Comparison of ENCODE assay signal across 18 mouse cellular contexts in genomic region chr2:94343290-94344285, GRCm38 (mm10).
DNase-seq lines count a peak whose midpoint lies in the region; ATAC-seq and TF ChIP-seq lines count a peak whose summit lies in the region.
"Had no signal": no experiment of that assay in that cellular context is flagged by ENCODE, and none has a peak within 500 bp of the region (broad histone marks: within the 10 kb centered on the region; RNA-seq: fewer than 3 reads in every experiment).

No protein-coding gene starts in this region.

- no peak overlapping the region for H3K4me2 ChIP-seq in embryonic facial prominence, embryonic 14.5 days (ENCODE audit: low read depth, low read length)
- H3K4me2 ChIP-seq in forebrain, embryonic 16.5 days (ENCODE audit: low read length), result no peak overlapping the region
- no peak overlapping the region for H3K4me2 ChIP-seq in liver, embryonic 11.5 days
- H3K4me2 ChIP-seq: hindbrain, embryonic 14.5 days; liver, embryonic 13.5 days; lung, embryonic 15.5 days; midbrain, embryonic 13.5 days; stomach, embryonic 15.5 days had no signal

- H3K79me2 ChIP-seq in MEL (ENCODE audit: control insufficient read depth, insufficient read depth, low read length, poor library complexity), result no peaks in the 10 kb centered on the region

- 71% methylated on average over 12 of the region's 12 CpGs for WGBS in kidney, adult 2 months
- 79% methylated on average over 12 of the region's 12 CpGs for WGBS in embryonic facial prominence, embryonic 14.5 days
- WGBS in forebrain, embryonic 16.5 days, result 28% methylated on average over 12 of the region's 12 CpGs
- 89% methylated on average over 12 of the region's 12 CpGs for WGBS in liver, embryonic 11.5 days

- H3K9me3 ChIP-seq in MEL (replicated peaks; ENCODE audit: insufficient read depth, low read length), result no peaks in the 10 kb centered on the region
- H3K9me3 ChIP-seq in embryonic facial prominence, embryonic 14.5 days (ENCODE audit: control insufficient read depth, low read length), result no peaks in the 10 kb centered on the region
- no peaks in the 10 kb centered on the region for H3K9me3 ChIP-seq in forebrain, embryonic 16.5 days (ENCODE audit: control insufficient read depth, low read length)
- no peaks in the 10 kb centered on the region for H3K9me3 ChIP-seq in liver, embryonic 11.5 days (ENCODE audit: control insufficient read depth, low read length)
- H3K9me3 ChIP-seq: heart, embryonic 10.5 days; liver, embryonic 13.5 days; lung, embryonic 15.5 days; midbrain, embryonic 13.5 days; stomach, embryonic 15.5 days had no signal

- DNase-seq in kidney, adult 2 months, result peak; percentile 9
- no peak for DNase-seq in kidney, adult 11 months
- DNase-seq in MEL (ENCODE audit: low read depth, low spot score), result no peak
- DNase-seq in embryonic facial prominence, embryonic 14.5 days (ENCODE audit: low spot score), result peak; percentile 13
- DNase-seq in liver, embryonic 11.5 days (ENCODE audit: low spot score), result no peak
- no peak for DNase-seq in T-cell, adult 2 months (ENCODE audit: low spot score)
- DNase-seq: gastrocnemius, postnatal 36 days; heart, postnatal 14 days; liver, embryonic 13.5 days; spleen, adult 18-20 months; thymus, adult 2 months had no signal

- no peak overlapping the region for H3K9ac ChIP-seq in MEL (ENCODE audit: control insufficient read depth, low read depth, low read length, poor library complexity, severe bottlenecking)
- H3K9ac ChIP-seq in embryonic facial prominence, embryonic 14.5 days (ENCODE audit: low read depth, low read length), result no peak overlapping the region
- H3K9ac ChIP-seq in forebrain, embryonic 16.5 days (replicated peaks; ENCODE audit: low read depth, low read length), result no peak overlapping the region
- H3K9ac ChIP-seq in liver, embryonic 11.5 days (ENCODE audit: low read depth, low read length), result no peak overlapping the region
- H3K9ac ChIP-seq: hindbrain, embryonic 14.5 days; liver, embryonic 13.5 days; lung, embryonic 15.5 days; midbrain, embryonic 13.5 days; stomach, embryonic 15.5 days had no signal

- peaks cover 12% of the 10 kb centered on the region for H3K4me1 ChIP-seq in kidney, adult 2 months (ENCODE audit: control insufficient read depth, insufficient read depth, low read length)
- no peaks in the 10 kb centered on the region for H3K4me1 ChIP-seq in MEL (ENCODE audit: control insufficient read depth in 1 of 2, insufficient read depth in 2 of 2, low read length in 2 of 2)
- no peaks in the 10 kb centered on the region for H3K4me1 ChIP-seq in embryonic facial prominence, embryonic 14.5 days (ENCODE audit: control insufficient read depth, insufficient read depth, low read length)
- peaks cover 10% of the 10 kb centered on the region for H3K4me1 ChIP-seq in forebrain, embryonic 16.5 days (replicated peaks; ENCODE audit: control insufficient read depth, insufficient read depth, low read length)
- no peaks in the 10 kb centered on the region for H3K4me1 ChIP-seq in liver, embryonic 11.5 days (replicated peaks; ENCODE audit: control insufficient read depth, insufficient read depth, low read length)
- H3K4me1 ChIP-seq: midbrain, embryonic 13.5 days; stomach, embryonic 15.5 days had no signal

- no peak overlapping the region for H3K4me3 ChIP-seq in kidney, adult 2 months (ENCODE audit: insufficient read depth, low read depth, low read length)
- H3K4me3 ChIP-seq in MEL (ENCODE audit: control insufficient read depth in 1 of 2, insufficient read depth in 1 of 2, low read depth in 2 of 2, low read length in 2 of 2), result no peak overlapping the region
- H3K4me3 ChIP-seq in embryonic facial prominence, embryonic 14.5 days (ENCODE audit: low read depth, low read length), result no peak overlapping the region
- no peak overlapping the region for H3K4me3 ChIP-seq in forebrain, embryonic 16.5 days (replicated peaks; ENCODE audit: low read length)
- no peak overlapping the region for H3K4me3 ChIP-seq in liver, embryonic 11.5 days (ENCODE audit: low read depth, low read length)
- H3K4me3 ChIP-seq: heart, embryonic 10.5 days; liver, embryonic 13.5 days; lung, embryonic 15.5 days; midbrain, embryonic 13.5 days; stomach, embryonic 15.5 days had no signal

- H3K27me3 ChIP-seq in kidney, adult 2 months (replicated peaks; ENCODE audit: control insufficient read depth, insufficient read depth, low read length), result no peaks in the 10 kb centered on the region
- H3K27me3 ChIP-seq in MEL (ENCODE audit: control insufficient read depth in 1 of 2, insufficient read depth in 2 of 2, low read length in 2 of 2), result no peaks in the 10 kb centered on the region
- no peaks in the 10 kb centered on the region for H3K27me3 ChIP-seq in embryonic facial prominence, embryonic 14.5 days (replicated peaks; ENCODE audit: control insufficient read depth, insufficient read depth, low read length)
- H3K27me3 ChIP-seq in forebrain, embryonic 16.5 days (replicated peaks; ENCODE audit: control insufficient read depth, insufficient read depth, low read length), result no peaks in the 10 kb centered on the region
- H3K27me3 ChIP-seq in liver, embryonic 11.5 days (replicated peaks; ENCODE audit: control insufficient read depth, insufficient read depth, low read length), result no peaks in the 10 kb centered on the region
- H3K27me3 ChIP-seq: liver, embryonic 13.5 days; lung, embryonic 15.5 days; midbrain, embryonic 13.5 days; stomach, embryonic 15.5 days had no signal

- no peak for TF ChIP-seq POLR2A in kidney, adult 2 months (IDR thresholded peaks at IDR 0.05; ENCODE audit: low read depth, low read length)
- no peak for TF ChIP-seq POLR2A in MEL (IDR thresholded peaks at IDR 0.05; ENCODE audit: control insufficient read depth in 1 of 2, insufficient read depth in 1 of 2, low read depth in 1 of 2, low read length in 2 of 2, poor library complexity in 1 of 2)

- TF ChIP-seq CTCF in kidney, adult 2 months (conservative IDR thresholded peaks at IDR 0.05; ENCODE audit: insufficient read depth, insufficient read length, low read depth, low read length), result no peak
- TF ChIP-seq CTCF in MEL (IDR thresholded peaks at IDR 0.05 in 2 of 3, conservative IDR thresholded peaks at IDR 0.05 in 1 of 3; ENCODE audit: control insufficient read depth in 1 of 3, insufficient read depth in 1 of 3, low read depth in 2 of 3, low read length in 3 of 3, poor library complexity in 1 of 3, severe bottlenecking in 1 of 3), result no peak

- H3K27ac ChIP-seq in kidney, adult 2 months (ENCODE audit: insufficient read depth, low read depth, low read length), result no peak overlapping the region
- H3K27ac ChIP-seq in MEL (ENCODE audit: control insufficient read depth, low read depth, low read length), result no peak overlapping the region
- no peak overlapping the region; the same call in 1 of the 2 replicates for H3K27ac ChIP-seq in embryonic facial prominence, embryonic 14.5 days (replicated peaks; ENCODE audit: low read depth, low read length)
- H3K27ac ChIP-seq in forebrain, embryonic 16.5 days (ENCODE audit: low read length), result peak overlapping the region; percentile 8; the same call in 1 of the 2 replicates
- H3K27ac ChIP-seq in liver, embryonic 11.5 days (ENCODE audit: low read depth, low read length), result no peak overlapping the region
- H3K27ac ChIP-seq: heart, embryonic 10.5 days; hindbrain, embryonic 14.5 days; liver, embryonic 13.5 days; lung, embryonic 15.5 days; midbrain, embryonic 13.5 days; stomach, embryonic 15.5 days had no signal

- ATAC-seq in embryonic facial prominence, embryonic 14.5 days (ENCODE audit: low read depth), result no peak
- ATAC-seq in forebrain, embryonic 16.5 days, result peak; percentile 79
- ATAC-seq in liver, embryonic 11.5 days (replicated peaks; ENCODE audit: low FRiP score), result no peak
- ATAC-seq: intestine, embryonic 16.5 days; midbrain, embryonic 13.5 days had no signal

- TF ChIP-seq RAD21 in MEL (IDR thresholded peaks at IDR 0.05; ENCODE audit: low read depth, low read length), result no peak

- H3K36me3 ChIP-seq in kidney, adult 2 months (ENCODE audit: control insufficient read depth, insufficient read depth, low read length), result peaks cover 1% of the 10 kb centered on the region; the same call in 1 of the 2 replicates
- no peaks in the 10 kb centered on the region; a peak in 1 of 4 replicates for H3K36me3 ChIP-seq in MEL (ENCODE audit: control insufficient read depth in 1 of 2, insufficient read depth in 2 of 2, low read length in 2 of 2)
- peaks cover 31% of the 10 kb centered on the region; the same call in 1 of the 2 replicates for H3K36me3 ChIP-seq in embryonic facial prominence, embryonic 14.5 days (ENCODE audit: control insufficient read depth, insufficient read depth, low read length)
- peaks cover 5% of the 10 kb centered on the region; the same call in 1 of the 2 replicates for H3K36me3 ChIP-seq in forebrain, embryonic 16.5 days (ENCODE audit: control insufficient read depth, insufficient read depth)
- no peaks in the 10 kb centered on the region; the same call in 1 of the 2 replicates for H3K36me3 ChIP-seq in liver, embryonic 11.5 days (ENCODE audit: control insufficient read depth, insufficient read depth, low read length)

- no peak for TF ChIP-seq EP300 in MEL (IDR thresholded peaks at IDR 0.05; ENCODE audit: low read depth in 1 of 2, low read length in 2 of 2)

TF ChIP-seq in MEL, 35 proteins besides CTCF, POLR2A, EP300 and RAD21:
- TF ChIP-seq ZKSCAN1 (IDR thresholded peaks at IDR 0.05; ENCODE audit: low read depth, low read length), result peak; percentile 90
- TF ChIP-seq MYC (IDR thresholded peaks at IDR 0.05; ENCODE audit: low read depth, low read length), result no peak
TF ChIP-seq in MEL: peak in this region for 1.

Comparison
In these comparisons a context has a peak if more than half of its experiments do, and no peak if none do; other contexts are left out.
1. DNase-seq: peak in kidney, adult 2 months (single experiment) and embryonic facial prominence, embryonic 14.5 days (single experiment); none in kidney, adult 11 months (single experiment), MEL (single experiment), liver, embryonic 11.5 days (single experiment) and T-cell, adult 2 months (single experiment).